Mouse (Mus musculus): ENCODE measurements around the gene Iqsec2.

GRCm38 (mm10) chrX:152158294-152158693 is 14.2 kb downstream of the Iqsec2 start:
- TF ChIP-seq CTCF (IDR thresholded peaks at IDR 0.05; ENCODE audit: extremely low read depth, insufficient read depth, low read length) (no peak), POLR2A (IDR thresholded peaks at IDR 0.05; ENCODE audit: extremely low read depth, insufficient read depth, low read length) (no peak)
